Mouse (Mus musculus) hindbrain, embryonic 14.5 days (tissue): ENCODE measurements at regions not wholly inside any gene's neighbourhood (a gene's known extent, or its start where the extent isn't known, plus 50 kb on each side); places are given as distances from the start of the nearest gene placed in this dataset.
"Not testable (repeated sequence)": the region's sequence is repeated elsewhere in the genome, so short reads cannot be mapped to it uniquely, and the experiment has no call there.

Source experiments
- ATAC-seq: fragments of 200-750 bp; cut with Nextera tagmentation; 2 replicates; pipeline ENCODE4 v1.8.0; 2017; ENCODE audit warnings: moderate number of reproducible peaks, mild to moderate bottlenecking, moderate TSS enrichment, moderate library complexity; ENCODE audit not compliant: low FRiP score
- DNase-seq: peaks from one replicate; pipeline ENCODE4 v3.0.0-alpha.2; 2015; ENCODE audit warnings: low spot score
- H3K27ac ChIP-seq: fragments of 300-500 bp; sonication (generic); 2 replicates; pipeline ENCODE4 v1.5.1; 2014; ENCODE audit warnings: mild to moderate bottlenecking, moderate library complexity
- H3K27me3 ChIP-seq: fragments of 300-500 bp; sonication (generic); 2 replicates; pipeline ENCODE4 v1.6.1; 2014; ENCODE audit warnings: mild to moderate bottlenecking, low read length, mixed read lengths; ENCODE audit not compliant: control insufficient read depth, insufficient read depth
- H3K36me3 ChIP-seq: fragments of 300-500 bp; sonication (generic); replicated peaks from 2 replicates; pipeline ENCODE4 v1.6.1; 2014; ENCODE audit not compliant: control insufficient read depth, insufficient read depth
- H3K4me1 ChIP-seq: fragments of 300-500 bp; sonication (generic); replicated peaks from 2 replicates; pipeline ENCODE4 v1.6.1; 2014; ENCODE audit warnings: antibody characterized with exemption, low read length, mixed read lengths; ENCODE audit not compliant: control insufficient read depth, insufficient read depth
- H3K4me2 ChIP-seq: fragments of 300-500 bp; sonication (generic); replicated peaks from 2 replicates; pipeline ENCODE4 v1.6.1; 2014; ENCODE audit warnings: mild to moderate bottlenecking, moderate library complexity
- H3K4me3 ChIP-seq: fragments of 300-500 bp; sonication (generic); replicated peaks from 2 replicates; pipeline ENCODE4 v1.5.1; 2014; ENCODE audit warnings: mild to moderate bottlenecking, low read length
- H3K9ac ChIP-seq: fragments of 300-500 bp; sonication (generic); 2 replicates; pipeline ENCODE4 v1.6.1; 2014
- H3K9me3 ChIP-seq: fragments of 300-500 bp; sonication (generic); 2 replicates; pipeline ENCODE4 v1.6.1; 2016; ENCODE audit warnings: low read length; ENCODE audit not compliant: control insufficient read depth
- WGBS: fragments of 180-500 bp; shearing (Covaris S2); extraction: QIAGEN DNeasy Blood & Tissue Kit; methylation state at CpG from one replicate; pipeline ENCODE4 v1.1.7; 2014; 5-methylcytosine and 5-hydroxymethylcytosine counted together

- Histone ChIP-seq H3K4me1 (no peaks in the 10 kb centered on the region), H3K9ac (no peak overlapping the region), H3K27me3 (no peaks in the 10 kb centered on the region), H3K4me3 (no peak overlapping the region), H3K27ac (no peak overlapping the region), H3K9me3 (no peaks in the 10 kb centered on the region), H3K36me3 (no peaks in the 10 kb centered on the region), H3K4me2 (no peak overlapping the region)
- no peak for ATAC-seq
- DNase-seq: peak; percentile 15
Observed at GRCm38 (mm10) chr10:31143856-31144488, 169.2 kb upstream of the Hddc2 start.

- WGBS: 86% methylated on average over 3 of the region's 3 CpGs
- Histone ChIP-seq H3K9ac (no peak overlapping the region), H3K36me3 (no peaks in the 10 kb centered on the region), H3K4me1 (no peaks in the 10 kb centered on the region), H3K9me3 (no peaks in the 10 kb centered on the region), H3K4me3 (no peak overlapping the region), H3K27me3 (no peaks in the 10 kb centered on the region), H3K4me2 (no peak overlapping the region), H3K27ac (no peak overlapping the region)
- no peak for ATAC-seq
- no peak for DNase-seq
Observed at GRCm38 (mm10) chr10:31144489-31144872, 168.7 kb upstream of the Hddc2 start.

GRCm38 (mm10) chr10:31173169-31173686, 140.0 kb upstream of the Hddc2 start:
- H3K4me1 ChIP-seq: no peaks in the 10 kb centered on the region
- peak; percentile 88 for ATAC-seq
- no peak overlapping the region for H3K4me3 ChIP-seq
- H3K27ac ChIP-seq: peak overlapping the region; percentile 11; the same call in 1 of the 2 replicates
- no peaks in the 10 kb centered on the region for H3K36me3 ChIP-seq
- no peak overlapping the region for H3K4me2 ChIP-seq
- 35% methylated on average over 15 of the region's 15 CpGs for WGBS
- peak; percentile 57 for DNase-seq
- no peaks in the 10 kb centered on the region for H3K9me3 ChIP-seq
- no peak overlapping the region for H3K9ac ChIP-seq
- no peaks in the 10 kb centered on the region for H3K27me3 ChIP-seq

- ATAC-seq: no peak
- H3K4me2 ChIP-seq: no peak overlapping the region
- H3K4me1 ChIP-seq: no peaks in the 10 kb centered on the region
- H3K27ac ChIP-seq: no peak overlapping the region
- DNase-seq: no peak
- no peak overlapping the region for H3K9ac ChIP-seq
- no peaks in the 10 kb centered on the region for H3K27me3 ChIP-seq
- no peak overlapping the region for H3K4me3 ChIP-seq
- no peaks in the 10 kb centered on the region for H3K9me3 ChIP-seq
- 38% methylated on average over 1 of the region's 1 CpGs for WGBS
- no peaks in the 10 kb centered on the region for H3K36me3 ChIP-seq
Observed at GRCm38 (mm10) chr10:31189577-31189976, 123.6 kb upstream of the Hddc2 start.

- ATAC-seq: not testable (repeated sequence)
Observed at GRCm38 (mm10) chr10:31212164-31212563, 101.0 kb upstream of the Hddc2 start.

GRCm38 (mm10) chr10:31212778-31213454, 100.3 kb upstream of the Hddc2 start:
- Histone ChIP-seq H3K9ac (no peak overlapping the region), H3K36me3 (no peaks in the 10 kb centered on the region), H3K27me3 (no peaks in the 10 kb centered on the region), H3K9me3 (no peaks in the 10 kb centered on the region), H3K27ac (no peak overlapping the region), H3K4me2 (no peak overlapping the region), H3K4me3 (no peak overlapping the region), H3K4me1 (no peaks in the 10 kb centered on the region)
- ATAC-seq: no peak
- 78% methylated on average over 2 of the region's 2 CpGs for WGBS
- DNase-seq: no peak

More at GRCm38 (mm10) chr10:31212164-31212563, 101.0 kb upstream of the Hddc2 start:
- whole genome bisulfite sequencing: 93% methylated on average over 8 of the region's 8 CpGs
- not testable (repeated sequence) for H3K4me1 ChIP-seq, DNase-seq, H3K27me3 ChIP-seq, H3K36me3 ChIP-seq, H3K4me2 ChIP-seq, H3K9ac ChIP-seq, H3K27ac ChIP-seq, H3K4me3 ChIP-seq, H3K9me3 ChIP-seq

- 79% methylated on average over 1 of the region's 1 CpGs for WGBS
- H3K27me3 ChIP-seq: no peaks in the 10 kb centered on the region
- H3K9me3 ChIP-seq: no peaks in the 10 kb centered on the region
- H3K27ac ChIP-seq: no peak overlapping the region
- no peak overlapping the region for H3K9ac ChIP-seq
- ATAC-seq (no peak), DNase-seq (no peak)
- H3K36me3 ChIP-seq: no peaks in the 10 kb centered on the region
- H3K4me2 ChIP-seq: no peak overlapping the region
- H3K4me3 ChIP-seq: no peak overlapping the region
- H3K4me1 ChIP-seq: no peaks in the 10 kb centered on the region
Observed at GRCm38 (mm10) chr10:31221902-31222301, 91.3 kb upstream of the Hddc2 start.

- Histone ChIP-seq H3K9me3 (no peaks in the 10 kb centered on the region), H3K27ac (no peak overlapping the region), H3K4me3 (no peak overlapping the region), H3K4me1 (no peaks in the 10 kb centered on the region), H3K27me3 (no peaks in the 10 kb centered on the region), H3K9ac (no peak overlapping the region), H3K36me3 (no peaks in the 10 kb centered on the region), H3K4me2 (no peak overlapping the region)
- DNase-seq: no peak
- no peak for ATAC-seq
- 89% methylated on average over 3 of the region's 3 CpGs for WGBS
Observed at GRCm38 (mm10) chr10:31229078-31229477, 84.1 kb upstream of the Hddc2 start.

GRCm38 (mm10) chr10:31242442-31242966, 70.7 kb upstream of the Hddc2 start:
- ATAC-seq (no peak), DNase-seq (no peak)
- no peak overlapping the region for H3K27ac ChIP-seq
- 76% methylated on average over 3 of the region's 3 CpGs for WGBS
- H3K9me3 ChIP-seq: no peaks in the 10 kb centered on the region
- H3K27me3 ChIP-seq: no peaks in the 10 kb centered on the region
- H3K4me3 ChIP-seq: no peak overlapping the region
- no peaks in the 10 kb centered on the region for H3K36me3 ChIP-seq
- H3K4me2 ChIP-seq: no peak overlapping the region
- no peak overlapping the region for H3K9ac ChIP-seq
- H3K4me1 ChIP-seq: no peaks in the 10 kb centered on the region
